Mouse (Mus musculus): ENCODE measurements at regions not wholly inside any gene's neighbourhood (a gene's known extent, or its start where the extent isn't known, plus 50 kb on each side); places are given as distances from the start of the nearest gene placed in this dataset.

DNA sequence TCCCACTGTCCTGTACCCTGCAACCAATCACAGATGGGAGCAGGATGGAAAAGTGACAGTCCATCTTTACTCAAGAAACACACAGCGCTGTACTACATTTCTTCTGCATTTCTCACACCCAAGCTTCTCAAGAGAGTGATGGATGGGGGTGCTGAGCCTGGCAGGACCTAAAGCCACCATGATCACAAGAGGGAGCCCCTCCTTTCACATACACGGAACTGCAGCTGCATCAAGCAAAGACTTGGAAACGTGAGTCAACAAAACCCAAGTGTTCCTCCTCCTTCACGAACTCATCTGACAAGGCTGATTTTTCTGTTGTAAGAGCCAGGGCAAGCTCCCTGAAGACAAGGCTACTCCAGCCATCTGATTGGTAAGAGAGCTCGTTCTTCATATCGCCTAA is 120.5 kb downstream of the 3110018I06Rik start:
- no peak overlapping the region for H3K27ac ChIP-seq (ENCODE audit: insufficient read depth, low read length)
- no peaks in the 10 kb centered on the region for H3K36me3 ChIP-seq (ENCODE audit: control insufficient read depth, insufficient read depth, low read length)
- H3K4me1 ChIP-seq (ENCODE audit: control insufficient read depth, insufficient read depth, insufficient read length): no peaks in the 10 kb centered on the region
- 76% methylated on average over 6 of the region's 6 CpGs for WGBS
- no peak overlapping the region for H3K4me3 ChIP-seq (ENCODE audit: extremely low read depth, insufficient read depth, insufficient read length)
- TF ChIP-seq POLR2A (IDR thresholded peaks at IDR 0.05; ENCODE audit: low read depth, low read length) (no peak), CTCF (IDR thresholded peaks at IDR 0.05; ENCODE audit: extremely low read depth, insufficient read depth, insufficient read length, insufficient replicate concordance) (no peak)
- DNase-seq (ENCODE audit: low read depth in 1 of 2, low spot score in 2 of 2): no peak
- H3K27me3 ChIP-seq (ENCODE audit: control insufficient read depth, insufficient read depth, low read length): no peaks in the 10 kb centered on the region

DNA sequence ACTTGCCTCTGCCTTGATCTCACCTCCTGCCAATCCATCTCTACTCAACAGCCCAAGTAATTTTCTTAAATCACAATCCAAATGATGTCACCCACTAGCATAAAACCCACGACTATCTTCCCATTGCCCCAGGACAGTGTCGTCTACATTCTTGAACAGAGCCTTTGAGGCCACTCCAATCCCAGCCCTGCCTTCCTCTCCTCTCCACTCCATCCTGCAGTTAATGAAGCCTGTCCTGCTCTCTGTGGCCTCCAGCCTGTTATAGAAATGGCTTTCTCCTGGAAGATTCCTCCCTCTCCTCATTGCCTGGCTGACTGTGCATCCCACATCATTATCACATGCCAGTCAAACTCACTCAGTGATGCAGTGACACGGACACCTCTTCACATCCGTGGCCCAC is 121.6 kb downstream of the 3110018I06Rik start:
- no peak overlapping the region for H3K27ac ChIP-seq (ENCODE audit: insufficient read depth, low read length)
- no peaks in the 10 kb centered on the region for H3K27me3 ChIP-seq (ENCODE audit: control insufficient read depth, insufficient read depth, low read length)
- no peaks in the 10 kb centered on the region for H3K36me3 ChIP-seq (ENCODE audit: control insufficient read depth, insufficient read depth, low read length)
- DNase-seq (ENCODE audit: low read depth in 1 of 2, low spot score in 2 of 2): no peak
- no peak for TF ChIP-seq CTCF (IDR thresholded peaks at IDR 0.05; ENCODE audit: extremely low read depth, insufficient read depth, insufficient read length, insufficient replicate concordance)
- no peaks in the 10 kb centered on the region for H3K4me1 ChIP-seq (ENCODE audit: control insufficient read depth, insufficient read depth, insufficient read length)
- 85% methylated on average over 4 of the region's 4 CpGs for whole genome bisulfite sequencing
- no peak overlapping the region for H3K4me3 ChIP-seq (ENCODE audit: extremely low read depth, insufficient read depth, insufficient read length)

DNA sequence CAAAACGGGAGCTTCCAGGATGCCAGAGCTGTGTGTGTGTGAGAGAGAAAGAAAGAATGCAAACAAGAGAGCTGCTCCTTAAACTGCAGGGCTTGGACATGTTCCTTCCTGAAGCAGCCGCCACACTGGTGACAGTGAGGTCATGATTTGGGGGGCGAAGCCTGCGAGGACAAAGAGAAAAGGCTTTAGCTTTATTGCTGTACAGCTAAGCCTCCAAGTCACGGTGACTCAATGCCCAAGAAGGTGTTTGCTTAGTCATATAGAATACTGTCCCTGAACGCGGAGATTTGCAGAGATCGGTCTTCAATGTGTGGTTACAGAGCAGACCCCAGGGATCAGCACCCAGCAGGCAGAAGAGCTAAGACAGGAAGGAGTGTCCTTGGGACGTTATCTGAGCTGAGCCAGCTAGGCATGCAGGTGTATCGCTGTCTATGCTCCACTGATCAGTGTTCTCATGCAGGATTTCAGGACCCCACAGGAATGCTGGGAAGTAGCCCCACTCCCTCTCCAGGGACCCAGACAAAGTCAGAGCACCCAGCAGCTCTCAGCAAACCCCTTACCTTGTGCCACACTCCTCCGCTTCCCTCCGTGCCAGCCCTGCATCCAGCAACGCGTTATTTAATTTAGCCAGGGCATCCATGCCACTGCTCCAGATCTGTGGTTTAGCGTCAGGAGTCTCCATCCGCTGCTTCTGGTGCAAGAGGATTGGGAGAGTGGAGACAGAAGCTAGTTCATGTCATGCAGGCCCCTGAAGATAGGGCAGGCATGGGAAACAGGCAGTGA is 129.0 kb downstream of the 3110018I06Rik start:
- H3K27me3 ChIP-seq (ENCODE audit: control insufficient read depth, insufficient read depth, low read length): no peaks in the 10 kb centered on the region
- no peak for DNase-seq (ENCODE audit: low read depth in 1 of 2, low spot score in 2 of 2)
- no peak overlapping the region for H3K4me3 ChIP-seq (ENCODE audit: extremely low read depth, insufficient read depth, insufficient read length)
- no peak overlapping the region for H3K27ac ChIP-seq (ENCODE audit: insufficient read depth, low read length)
- no peaks in the 10 kb centered on the region for H3K4me1 ChIP-seq (ENCODE audit: control insufficient read depth, insufficient read depth, insufficient read length)
- H3K36me3 ChIP-seq (ENCODE audit: control insufficient read depth, insufficient read depth, low read length): no peaks in the 10 kb centered on the region
- WGBS: 74% methylated on average over 16 of the region's 16 CpGs
- no peak for TF ChIP-seq CTCF (IDR thresholded peaks at IDR 0.05; ENCODE audit: extremely low read depth, insufficient read depth, insufficient read length, insufficient replicate concordance)

GRCm38 (mm10) chr12:107624446-107624845 is 136.0 kb downstream of the 3110018I06Rik start:
- Histone ChIP-seq H3K4me3 (ENCODE audit: extremely low read depth, insufficient read depth, insufficient read length) (no peak overlapping the region), H3K4me1 (ENCODE audit: control insufficient read depth, insufficient read depth, insufficient read length) (no peaks in the 10 kb centered on the region), H3K36me3 (ENCODE audit: control insufficient read depth, insufficient read depth, low read length) (no peaks in the 10 kb centered on the region), H3K27me3 (ENCODE audit: control insufficient read depth, insufficient read depth, low read length) (no peaks in the 10 kb centered on the region), H3K27ac (ENCODE audit: insufficient read depth, low read length) (no peak overlapping the region)
- TF ChIP-seq CTCF (IDR thresholded peaks at IDR 0.05; ENCODE audit: extremely low read depth, insufficient read depth, insufficient read length, insufficient replicate concordance) (no peak), POLR2A (IDR thresholded peaks at IDR 0.05; ENCODE audit: low read depth, low read length) (no peak)
- WGBS: 76% methylated on average over 3 of the region's 3 CpGs
- DNase-seq (ENCODE audit: low read depth in 1 of 2, low spot score in 2 of 2): no peak

GRCm38 (mm10) chr12:107648008-107648407 is 159.6 kb downstream of the 3110018I06Rik start:
- Histone ChIP-seq H3K4me1 (ENCODE audit: control insufficient read depth, insufficient read depth, insufficient read length) (no peaks in the 10 kb centered on the region), H3K27me3 (ENCODE audit: control insufficient read depth, insufficient read depth, low read length) (no peaks in the 10 kb centered on the region), H3K4me3 (ENCODE audit: extremely low read depth, insufficient read depth, insufficient read length) (no peak overlapping the region), H3K27ac (ENCODE audit: insufficient read depth, low read length) (no peak overlapping the region), H3K36me3 (ENCODE audit: control insufficient read depth, insufficient read depth, low read length) (no peaks in the 10 kb centered on the region)
- no peak for DNase-seq (ENCODE audit: low read depth in 1 of 2, low spot score in 2 of 2)
- 92% methylated on average over 9 of the region's 9 CpGs for WGBS
- TF ChIP-seq CTCF (IDR thresholded peaks at IDR 0.05; ENCODE audit: extremely low read depth, insufficient read depth, insufficient read length, insufficient replicate concordance): no peak
- TF ChIP-seq POLR2A (IDR thresholded peaks at IDR 0.05; ENCODE audit: low read depth, low read length): no peak

- DNase-seq (ENCODE audit: low read depth in 1 of 2, low spot score in 2 of 2): no peak
- Histone ChIP-seq H3K4me1 (ENCODE audit: control insufficient read depth, insufficient read depth, insufficient read length) (no peaks in the 10 kb centered on the region), H3K27me3 (ENCODE audit: control insufficient read depth, insufficient read depth, low read length) (no peaks in the 10 kb centered on the region), H3K36me3 (ENCODE audit: control insufficient read depth, insufficient read depth, low read length) (no peaks in the 10 kb centered on the region), H3K4me3 (ENCODE audit: extremely low read depth, insufficient read depth, insufficient read length) (no peak overlapping the region), H3K27ac (ENCODE audit: insufficient read depth, low read length) (no peak overlapping the region)
- TF ChIP-seq CTCF (IDR thresholded peaks at IDR 0.05; ENCODE audit: extremely low read depth, insufficient read depth, insufficient read length, insufficient replicate concordance) (no peak), POLR2A (IDR thresholded peaks at IDR 0.05; ENCODE audit: low read depth, low read length) (no peak)
- 76% methylated on average over 3 of the region's 3 CpGs for WGBS
Observed at GRCm38 (mm10) chr12:107652126-107652728, 163.8 kb downstream of the 3110018I06Rik start.

DNA sequence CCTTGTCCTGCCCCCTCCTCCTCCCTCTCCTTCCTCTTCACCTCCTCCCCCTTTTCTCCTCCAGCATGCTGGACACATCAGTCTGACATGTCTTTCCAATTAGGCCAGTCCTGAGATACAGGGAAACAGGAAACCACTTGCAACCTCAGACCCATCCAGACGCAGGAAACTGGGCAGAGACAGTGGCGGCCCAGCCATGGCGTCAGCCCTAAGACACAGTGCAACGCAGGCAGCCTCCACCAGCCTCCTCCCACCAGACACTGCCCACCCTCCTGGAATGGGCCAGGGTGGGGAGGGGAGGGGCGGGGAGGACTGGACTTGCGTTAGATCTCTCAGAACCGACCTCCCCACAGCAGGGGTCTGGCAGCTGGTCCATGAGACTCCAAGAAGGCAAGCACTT is 164.7 kb downstream of the 3110018I06Rik start:
- Histone ChIP-seq H3K4me3 (ENCODE audit: extremely low read depth, insufficient read depth, insufficient read length) (no peak overlapping the region), H3K27ac (ENCODE audit: insufficient read depth, low read length) (no peak overlapping the region), H3K27me3 (ENCODE audit: control insufficient read depth, insufficient read depth, low read length) (no peaks in the 10 kb centered on the region), H3K4me1 (ENCODE audit: control insufficient read depth, insufficient read depth, insufficient read length) (no peaks in the 10 kb centered on the region), H3K36me3 (ENCODE audit: control insufficient read depth, insufficient read depth, low read length) (no peaks in the 10 kb centered on the region)
- 34% methylated on average over 7 of the region's 7 CpGs for WGBS
- TF ChIP-seq POLR2A (IDR thresholded peaks at IDR 0.05; ENCODE audit: low read depth, low read length): no peak
- TF ChIP-seq CTCF (IDR thresholded peaks at IDR 0.05; ENCODE audit: extremely low read depth, insufficient read depth, insufficient read length, insufficient replicate concordance): no peak
- DNase-seq (ENCODE audit: low read depth in 1 of 2, low spot score in 2 of 2): no peak
